Mouse (Mus musculus): ENCODE results near the gene Kif17. TPM values are rescaled to one million over a fixed set of nuclear protein-coding genes. Genes with fewer than 3 reads are reported as not detected.

Kif17 gene
- total and polyA plus RNA-seq, 3 experiments = 0.54 to 2.5 TPM; not detected in 1

GRCm38 (mm10) chr4:138251819-138252218 is 1.6 kb downstream of the Kif17 start:
- no peaks in the 10 kb centered on the region for H3K9me3 ChIP-seq (replicated peaks; ENCODE audit: insufficient read depth, low read length)
- 0 out of 4 replicates have a peak, but pooled peaks cover 0 to 3% of the 10 kb centered on the region in 2 experiments for H3K36me3 ChIP-seq (ENCODE audit: control insufficient read depth in 1 of 2, insufficient read depth in 2 of 2, low read length in 2 of 2)
- H3K79me2 ChIP-seq (ENCODE audit: control insufficient read depth, insufficient read depth, low read length, poor library complexity) = no peaks in the 10 kb centered on the region
- H3K4me3 ChIP-seq (ENCODE audit: control insufficient read depth in 1 of 2, insufficient read depth in 1 of 2, low read depth in 2 of 2, low read length in 2 of 2) = peak overlapping the region; percentile 11 to 23; a peak in 3 of 4 replicates
- H3K9ac ChIP-seq (ENCODE audit: control insufficient read depth, low read depth, low read length, poor library complexity, severe bottlenecking) = peak overlapping the region; percentile 23; the same call in 1 of the 2 replicates
- peaks cover 0 to 10% of the 10 kb centered on the region in 2 experiments; a peak in 3 of 4 replicates for H3K4me1 ChIP-seq (ENCODE audit: control insufficient read depth in 1 of 2, insufficient read depth in 2 of 2, low read length in 2 of 2)
- DNase-seq (ENCODE audit: low read depth, low spot score) = peak; percentile 62
- H3K27ac ChIP-seq (ENCODE audit: control insufficient read depth, low read depth, low read length) = no peak overlapping the region
- H3K27me3 ChIP-seq (ENCODE audit: control insufficient read depth in 1 of 2, insufficient read depth in 2 of 2, low read length in 2 of 2) = no peaks in the 10 kb centered on the region
- TF ChIP-seq SIN3A (IDR thresholded peaks at IDR 0.05; ENCODE audit: low read length) = 0 out of 2 replicates have a peak, but pooled peaks have one; percentile 25
- no peak for TF ChIP-seq TBP (IDR thresholded peaks at IDR 0.05; ENCODE audit: low read depth, low read length)
- no peak for TF ChIP-seq ZC3H11A (IDR thresholded peaks at IDR 0.05; ENCODE audit: low read depth, low read length)
- no peak for TF ChIP-seq KAT2A (conservative IDR thresholded peaks at IDR 0.05; ENCODE audit: low read depth, low read length)
- TF ChIP-seq BHLHE40 (IDR thresholded peaks at IDR 0.05; ENCODE audit: borderline replicate concordance, low read depth, low read length) = peak; percentile 57; the same call in 1 of the 2 replicates
- TF ChIP-seq NRF1 (IDR thresholded peaks at IDR 0.05; ENCODE audit: insufficient read depth, low read depth, low read length, poor library complexity, severe bottlenecking) = no peak
- no peak for TF ChIP-seq MEF2A (IDR thresholded peaks at IDR 0.05; ENCODE audit: extremely low read depth, insufficient replicate concordance, low read depth, low read length, poor library complexity, severe bottlenecking)
- TF ChIP-seq TCF12 (IDR thresholded peaks at IDR 0.05; ENCODE audit: low read depth, low read length) = no peak
- no peak for TF ChIP-seq RCOR1 (IDR thresholded peaks at IDR 0.05; ENCODE audit: low read depth, low read length)
- TF ChIP-seq MAFK (IDR thresholded peaks at IDR 0.05; ENCODE audit: borderline replicate concordance, low read depth, low read length) = no peak
- peak; percentile 63 for TF ChIP-seq USF1 (IDR thresholded peaks at IDR 0.05; ENCODE audit: low read depth, low read length)
- TF ChIP-seq ZMIZ1 (IDR thresholded peaks at IDR 0.05; ENCODE audit: low read depth, low read length) = no peak
- no peak for TF ChIP-seq SMC3 (IDR thresholded peaks at IDR 0.05; ENCODE audit: low read depth, low read length)
- TF ChIP-seq NELFE (IDR thresholded peaks at IDR 0.05; ENCODE audit: low read depth, low read length) = no peak
- TF ChIP-seq POLR2AphosphoS2 (IDR thresholded peaks at IDR 0.05; ENCODE audit: low read length) = no peak
- TF ChIP-seq CTCF (IDR thresholded peaks at IDR 0.05 in 2 of 3, conservative IDR thresholded peaks at IDR 0.05 in 1 of 3; ENCODE audit: control insufficient read depth in 1 of 3, insufficient read depth in 1 of 3, low read depth in 2 of 3, low read length in 3 of 3, poor library complexity in 1 of 3, severe bottlenecking in 1 of 3) = peak in 2 of 3 experiments; percentile 8 to 9; a peak in 1 of 6 replicates
- TF ChIP-seq ZNF384 (IDR thresholded peaks at IDR 0.05; ENCODE audit: low read depth, low read length) = no peak
- no peak for TF ChIP-seq ELF1 (IDR thresholded peaks at IDR 0.05; ENCODE audit: low read depth, low read length)
- peak; percentile 53; the same call in 1 of the 2 replicates for TF ChIP-seq MYC (IDR thresholded peaks at IDR 0.05; ENCODE audit: low read depth, low read length)
- TF ChIP-seq TAL1 (IDR thresholded peaks at IDR 0.05; ENCODE audit: low read length) = no peak
- TF ChIP-seq MXI1 (IDR thresholded peaks at IDR 0.05; ENCODE audit: low read depth, low read length) = peak; percentile 40; the same call in 1 of the 2 replicates
- no peak for TF ChIP-seq GATA1 (IDR thresholded peaks at IDR 0.05; ENCODE audit: low read depth, low read length)
- TF ChIP-seq UBTF (IDR thresholded peaks at IDR 0.05; ENCODE audit: borderline replicate concordance, insufficient read depth, low read depth, low read length) = no peak
- TF ChIP-seq MYB (IDR thresholded peaks at IDR 0.05; ENCODE audit: low read depth, low read length) = no peak
- TF ChIP-seq CHD1 (IDR thresholded peaks at IDR 0.05; ENCODE audit: low read depth, low read length) = no peak
- TF ChIP-seq HCFC1 (IDR thresholded peaks at IDR 0.05; ENCODE audit: low read depth, low read length) = no peak
- TF ChIP-seq RAD21 (IDR thresholded peaks at IDR 0.05; ENCODE audit: low read depth, low read length) = no peak
- TF ChIP-seq ZKSCAN1 (IDR thresholded peaks at IDR 0.05; ENCODE audit: low read depth, low read length) = no peak
- TF ChIP-seq E2F4 (IDR thresholded peaks at IDR 0.05; ENCODE audit: borderline replicate concordance, low read depth, low read length) = no peak
- no peak for TF ChIP-seq USF2 (IDR thresholded peaks at IDR 0.05; ENCODE audit: borderline replicate concordance in 1 of 2, insufficient read depth in 1 of 2, low read depth in 1 of 2, low read length in 2 of 2)
- no peak for TF ChIP-seq ETS1 (IDR thresholded peaks at IDR 0.05; ENCODE audit: low read depth, low read length)
- no peak for TF ChIP-seq CHD2 (IDR thresholded peaks at IDR 0.05; ENCODE audit: low read length)
- TF ChIP-seq GABPA (IDR thresholded peaks at IDR 0.05; ENCODE audit: low read depth, low read length) = no peak
- TF ChIP-seq MAX (IDR thresholded peaks at IDR 0.05; ENCODE audit: low read length) = peak; percentile 34; the same call in 1 of the 2 replicates
- no peak for TF ChIP-seq POLR2A (IDR thresholded peaks at IDR 0.05; ENCODE audit: control insufficient read depth in 1 of 2, insufficient read depth in 1 of 2, low read depth in 1 of 2, low read length in 2 of 2, poor library complexity in 1 of 2)
- TF ChIP-seq JUND (IDR thresholded peaks at IDR 0.05; ENCODE audit: low read depth, low read length) = no peak
- no peak for TF ChIP-seq POLR2AphosphoS5 (IDR thresholded peaks at IDR 0.05; ENCODE audit: borderline replicate concordance, low read depth, low read length)
- TF ChIP-seq EP300 (IDR thresholded peaks at IDR 0.05; ENCODE audit: low read depth in 1 of 2, low read length in 2 of 2) = no peak

All from MEL (cell line).